Mouse (Mus musculus): Measurements from ENCODE around the gene RPS10-NUDT3.

DNA sequence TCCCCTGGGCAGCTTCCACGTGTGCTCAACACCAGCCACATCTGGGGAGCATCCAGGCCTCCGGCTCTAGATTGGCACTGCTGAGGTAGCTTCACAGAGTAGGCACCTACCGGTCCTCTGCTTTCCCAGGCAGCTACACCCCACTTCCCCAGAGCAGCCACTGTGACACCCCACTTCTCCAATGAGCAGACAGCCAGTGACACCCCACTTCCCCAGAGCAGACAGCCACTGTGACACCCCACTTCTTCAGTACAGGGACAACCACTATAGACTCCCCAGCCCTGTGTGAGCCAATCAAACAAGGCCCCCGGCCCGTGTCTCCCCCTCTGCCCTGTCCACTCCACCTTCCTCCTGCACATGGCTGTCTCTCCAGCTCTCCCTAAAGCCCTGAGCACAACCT lies 23.0 kb downstream of the RPS10-NUDT3 start:
- TF ChIP-seq CTCF (IDR thresholded peaks at IDR 0.05; ENCODE audit: borderline replicate concordance, extremely low read depth, insufficient read depth, insufficient read length) = no peak
- no peak for TF ChIP-seq POLR2A (IDR thresholded peaks at IDR 0.05; ENCODE audit: borderline replicate concordance, extremely low read depth, insufficient read depth, insufficient read length, poor library complexity, severe bottlenecking)
